Mouse (Mus musculus) MEL (cell line): ENCODE measurements around the gene Upk3a. TPM values are rescaled to one million over a fixed set of nuclear protein-coding genes. Genes with fewer than 3 reads are reported as not detected.

Source experiments
- DNase-seq: peaks from one replicate; pipeline ENCODE4 v3.0.0; 2011; ENCODE audit warnings: low read depth, low spot score
- H3K27ac ChIP-seq: 2 replicates; pipeline ENCODE4 v1.5.1; 2012; ENCODE audit warnings: low read depth, mild to moderate bottlenecking, control low read depth, low read length, moderate library complexity; ENCODE audit not compliant: control insufficient read depth
- H3K27me3 ChIP-seq, 2 experiments: fragments of 150-350 bp in 1 of 2; sonication (generic) in 1 of 2; 2 replicates each; pipeline ENCODE4 v1.6.1; 2012; ENCODE audit warnings: low read length in 2 of 2, mild to moderate bottlenecking in 2 of 2, improper control_type of control experiment in 1 of 2, moderate library complexity in 1 of 2; ENCODE audit not compliant: insufficient read depth in 2 of 2, control insufficient read depth in 1 of 2
- H3K36me3 ChIP-seq, 2 experiments: 2 replicates each; pipeline ENCODE4 v1.6.1; 2012 to 2014; ENCODE audit warnings: low read length in 2 of 2, improper control_type of control experiment in 1 of 2, inconsistent platforms in 1 of 2, mild to moderate bottlenecking in 1 of 2; ENCODE audit not compliant: insufficient read depth in 2 of 2, control insufficient read depth in 1 of 2
- H3K4me1 ChIP-seq, 2 experiments: fragments of 150-350 bp in 1 of 2; sonication (generic) in 1 of 2; 2 replicates each; pipeline ENCODE4 v1.6.1; 2012; ENCODE audit warnings: low read length in 2 of 2, improper control_type of control experiment in 1 of 2, mild to moderate bottlenecking in 1 of 2; ENCODE audit not compliant: insufficient read depth in 2 of 2, control insufficient read depth in 1 of 2
- H3K4me3 ChIP-seq, 2 experiments: fragments of 150-350 bp in 1 of 2; sonication (generic) in 1 of 2; 2 replicates each; pipeline ENCODE4 v1.5.1; 2012; ENCODE audit warnings: low read depth in 2 of 2, low read length in 2 of 2, mild to moderate bottlenecking in 2 of 2, moderate library complexity in 2 of 2, control low read depth in 1 of 2, improper control_type of control experiment in 1 of 2; ENCODE audit not compliant: control insufficient read depth in 1 of 2, insufficient read depth in 1 of 2
- H3K79me2 ChIP-seq: 2 replicates; pipeline ENCODE4 v1.6.1; 2012; ENCODE audit warnings: mild to moderate bottlenecking, low read length, moderate library complexity; ENCODE audit not compliant: control insufficient read depth, poor library complexity, insufficient read depth
- H3K9ac ChIP-seq: 2 replicates; pipeline ENCODE4 v1.6.1; 2012; ENCODE audit warnings: low read depth, mild to moderate bottlenecking, control low read depth, low read length, moderate library complexity; ENCODE audit not compliant: control insufficient read depth, poor library complexity, severe bottlenecking
- H3K9me3 ChIP-seq: fragments of 150-350 bp; sonication (generic); replicated peaks from 2 replicates; pipeline ENCODE4 v1.6.1; 2012; ENCODE audit warnings: mild to moderate bottlenecking, low read length, improper control_type of control experiment, moderate library complexity; ENCODE audit not compliant: insufficient read depth
- BHLHE40 ChIP-seq: IDR thresholded peaks from 2 replicates; pipeline ENCODE4 v1.6.1; 2012; ENCODE audit warnings: low read depth, mild to moderate bottlenecking, inconsistent platforms, low read length, improper control_type of control experiment, borderline replicate concordance
- CHD1 ChIP-seq: IDR thresholded peaks from 2 replicates; pipeline ENCODE4 v1.6.1; 2012; ENCODE audit warnings: low read depth, mild to moderate bottlenecking, inconsistent platforms, low read length, improper control_type of control experiment
- CHD2 ChIP-seq: IDR thresholded peaks from 2 replicates; pipeline ENCODE4 v1.6.1; 2011; ENCODE audit warnings: low read length, improper control_type of control experiment
- CTCF ChIP-seq, 3 experiments: IDR thresholded peaks in 2 of 3; conservative IDR thresholded peaks in 1 of 3; 2 replicates each; pipeline ENCODE4 v1.5.1; 2011 to 2012; ENCODE audit warnings: low read length in 3 of 3, low read depth in 2 of 3, mild to moderate bottlenecking in 2 of 3, improper control_type of control experiment in 1 of 3, inconsistent platforms in 1 of 3, mixed read lengths in 1 of 3, moderate library complexity in 1 of 3; ENCODE audit not compliant: control insufficient read depth in 1 of 3, insufficient read depth in 1 of 3, poor library complexity in 1 of 3, severe bottlenecking in 1 of 3
- ETS1 ChIP-seq: IDR thresholded peaks from 2 replicates; pipeline ENCODE4 v1.6.1; 2012; ENCODE audit warnings: low read depth, mild to moderate bottlenecking, inconsistent platforms, low read length, improper control_type of control experiment, moderate library complexity
- GABPA ChIP-seq: IDR thresholded peaks from 2 replicates; pipeline ENCODE4 v1.6.1; 2012; ENCODE audit warnings: low read depth, mild to moderate bottlenecking, inconsistent platforms, low read length, improper control_type of control experiment, moderate library complexity
- GATA1 ChIP-seq: IDR thresholded peaks from 2 replicates; pipeline ENCODE4 v1.6.1; 2011; ENCODE audit warnings: low read depth, low read length, improper control_type of control experiment
- HCFC1 ChIP-seq: IDR thresholded peaks from 2 replicates; pipeline ENCODE4 v1.6.1; 2012; ENCODE audit warnings: low read depth, mild to moderate bottlenecking, inconsistent platforms, low read length, improper control_type of control experiment, moderate library complexity
- JUND ChIP-seq: IDR thresholded peaks from 2 replicates; pipeline ENCODE4 v1.6.1; 2011; ENCODE audit warnings: low read depth, mild to moderate bottlenecking, improper control_type of control experiment, low read length
- MAFK ChIP-seq: IDR thresholded peaks from 2 replicates; pipeline ENCODE4 v1.6.1; 2011; ENCODE audit warnings: low read depth, mild to moderate bottlenecking, low read length, improper control_type of control experiment, borderline replicate concordance
- MAX ChIP-seq: IDR thresholded peaks from 2 replicates; pipeline ENCODE4 v1.6.1; 2011; ENCODE audit warnings: low read length, improper control_type of control experiment
- MAZ ChIP-seq: IDR thresholded peaks from 2 replicates; pipeline ENCODE4 v1.6.1; 2012; ENCODE audit warnings: low read depth, mild to moderate bottlenecking, inconsistent platforms, low read length, improper control_type of control experiment
- MXI1 ChIP-seq: IDR thresholded peaks from 2 replicates; pipeline ENCODE4 v1.6.1; 2011; ENCODE audit warnings: mild to moderate bottlenecking, low read depth, low read length, improper control_type of control experiment
- NRF1 ChIP-seq: IDR thresholded peaks from 2 replicates; pipeline ENCODE4 v1.6.1; 2014; ENCODE audit warnings: low read depth, mild to moderate bottlenecking, inconsistent platforms, low read length, improper control_type of control experiment, moderate library complexity; ENCODE audit not compliant: poor library complexity, insufficient read depth, severe bottlenecking
- POLR2A ChIP-seq, 2 experiments: IDR thresholded peaks; 2 replicates each; pipeline ENCODE4 v1.6.1; 2011 to 2012; ENCODE audit warnings: low read length in 2 of 2, mild to moderate bottlenecking in 2 of 2, control low read depth in 1 of 2, improper control_type of control experiment in 1 of 2, low read depth in 1 of 2, moderate library complexity in 1 of 2; ENCODE audit not compliant: control insufficient read depth in 1 of 2, insufficient read depth in 1 of 2, poor library complexity in 1 of 2
- POLR2AphosphoS2 ChIP-seq: IDR thresholded peaks from 2 replicates; pipeline ENCODE4 v1.6.1; 2011; ENCODE audit warnings: low read length, improper control_type of control experiment
- POLR2AphosphoS5 ChIP-seq: IDR thresholded peaks from 2 replicates; pipeline ENCODE4 v1.6.1; 2012; ENCODE audit warnings: low read depth, borderline replicate concordance, mild to moderate bottlenecking, inconsistent platforms, low read length, moderate library complexity, mixed read lengths
- RAD21 ChIP-seq: IDR thresholded peaks from 2 replicates; pipeline ENCODE4 v1.6.1; 2011; ENCODE audit warnings: mild to moderate bottlenecking, low read depth, low read length, improper control_type of control experiment
- RCOR1 ChIP-seq: IDR thresholded peaks from 2 replicates; pipeline ENCODE4 v1.6.1; 2012; ENCODE audit warnings: low read depth, mild to moderate bottlenecking, inconsistent platforms, low read length, improper control_type of control experiment
- SIN3A ChIP-seq: IDR thresholded peaks from 2 replicates; pipeline ENCODE4 v1.6.1; 2012; ENCODE audit warnings: low read length, improper control_type of control experiment, inconsistent platforms
- TAL1 ChIP-seq: IDR thresholded peaks from 2 replicates; pipeline ENCODE4 v1.6.1; 2012; ENCODE audit warnings: mild to moderate bottlenecking, inconsistent platforms, low read length, moderate library complexity, mixed read lengths
- UBTF ChIP-seq: IDR thresholded peaks from 2 replicates; pipeline ENCODE4 v1.6.1; 2012; ENCODE audit warnings: low read depth, mild to moderate bottlenecking, inconsistent platforms, low read length, improper control_type of control experiment, moderate library complexity, borderline replicate concordance; ENCODE audit not compliant: insufficient read depth
- USF2 ChIP-seq, 2 experiments: IDR thresholded peaks; 2 replicates each; pipeline ENCODE4 v1.6.1; 2011 to 2012; ENCODE audit warnings: improper control_type of control experiment in 2 of 2, low read length in 2 of 2, borderline replicate concordance in 1 of 2, inconsistent platforms in 1 of 2, low read depth in 1 of 2, mild to moderate bottlenecking in 1 of 2; ENCODE audit not compliant: insufficient read depth in 1 of 2
- ZC3H11A ChIP-seq: IDR thresholded peaks from 2 replicates; pipeline ENCODE4 v1.6.1; 2012; ENCODE audit warnings: low read depth, mild to moderate bottlenecking, inconsistent platforms, low read length, improper control_type of control experiment
- ZNF384 ChIP-seq: IDR thresholded peaks from 2 replicates; pipeline ENCODE4 v1.6.1; 2012; ENCODE audit warnings: low read depth, mild to moderate bottlenecking, inconsistent platforms, low read length, improper control_type of control experiment
- polyA plus RNA-seq, 2 experiments: library from polyadenylated mRNA; stranded (reverse) in 1 of 2; unstranded in 1 of 2; fragments of >175 nt in 1 of 2; fragments of >200 nt in 1 of 2; gene quantifications; 2 replicates each; pipeline versions ENCODE4 v1.2.1 to v1.2.4; 2012; ENCODE audit warnings: low replicate concordance in 2 of 2, low read depth in 1 of 2; ENCODE audit not compliant: insufficient read length in 2 of 2, insufficient read depth in 1 of 2, missing spikeins in 1 of 2
- total RNA-seq: library from RNA; depleted of rRNA; stranded (reverse); fragments of 300-350 nt; gene quantifications from 2 replicates; pipeline ENCODE4 v1.2.3, GENCODE M21; 2012

Gene Upk3a
- total and polyA plus RNA-seq, 3 experiments = not detected

DNA sequence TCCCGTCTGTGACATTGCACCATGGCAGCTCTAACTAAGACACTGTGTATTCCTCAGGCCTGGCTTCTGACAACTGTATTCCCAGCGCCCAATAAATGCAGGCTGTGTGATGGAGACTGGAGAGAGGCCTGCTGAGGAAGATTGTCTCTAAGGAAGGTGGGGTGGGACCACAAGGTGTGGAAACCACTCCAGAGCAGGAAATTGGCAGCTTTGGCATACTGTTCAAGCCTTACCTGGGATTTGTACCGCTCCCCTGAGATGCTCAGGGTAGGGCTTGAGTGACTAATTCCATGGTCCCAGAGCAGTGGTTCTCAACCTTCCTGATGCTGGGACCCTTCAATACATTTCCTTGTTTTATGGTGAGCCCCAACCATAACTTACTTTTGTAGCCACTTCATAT is 27.8 kb upstream of the Upk3a start:
- no peak overlapping the region for H3K9ac ChIP-seq
- no peaks in the 10 kb centered on the region for H3K9me3 ChIP-seq
- no peak overlapping the region for H3K27ac ChIP-seq
- TF ChIP-seq JUND = no peak
- no peak for TF ChIP-seq ETS1
- no peak for DNase-seq
- no peaks in the 10 kb centered on the region for H3K27me3 ChIP-seq
- no peak overlapping the region for H3K4me3 ChIP-seq
- peaks cover 0 to 14% of the 10 kb centered on the region in 2 experiments; a peak in 2 of 4 replicates for H3K4me1 ChIP-seq
- H3K36me3 ChIP-seq = peaks cover 0 to 7% of the 10 kb centered on the region in 2 experiments; a peak in 2 of 4 replicates
- peaks cover 5% of the 10 kb centered on the region for H3K79me2 ChIP-seq

DNA sequence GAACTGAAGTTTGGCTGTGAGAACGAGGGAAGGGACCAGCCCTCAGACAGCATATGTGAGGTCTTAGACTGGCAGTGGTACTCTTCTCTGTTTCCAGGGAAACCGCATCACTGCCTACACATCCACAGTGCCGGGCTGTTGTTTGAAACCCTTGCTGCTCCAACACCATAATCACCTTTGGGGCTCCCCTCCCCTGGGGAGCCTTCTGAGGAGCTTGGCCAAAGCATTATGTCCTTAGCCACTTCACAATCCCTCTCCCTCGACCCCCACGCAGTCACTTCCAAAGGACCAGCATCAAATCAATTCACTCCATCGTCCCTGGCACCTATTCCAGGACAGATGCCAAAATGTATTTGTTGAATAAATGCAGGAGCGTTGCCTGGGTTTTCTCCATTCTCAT is 27.2 kb upstream of the Upk3a start:
- no peak for DNase-seq
- Histone ChIP-seq H3K9ac (no peak overlapping the region), H3K27me3 (no peaks in the 10 kb centered on the region)
- TF ChIP-seq POLR2AphosphoS2 = no peak
- TF ChIP-seq ZC3H11A = no peak
- no peak for TF ChIP-seq HCFC1
- no peak for TF ChIP-seq TAL1
- TF ChIP-seq CHD2 = no peak
- no peak for TF ChIP-seq NRF1
- no peak for TF ChIP-seq MAFK
- TF ChIP-seq GABPA = no peak
- TF ChIP-seq MAX = no peak
- no peak for TF ChIP-seq UBTF
- no peak for TF ChIP-seq MAZ
- TF ChIP-seq, all 39 proteins: peak for 0
- Histone ChIP-seq H3K79me2 (peaks cover 5% of the 10 kb centered on the region), H3K36me3 (peaks cover 0 to 7% of the 10 kb centered on the region in 2 experiments; a peak in 2 of 4 replicates), H3K9me3 (no peaks in the 10 kb centered on the region), H3K27ac (no peak overlapping the region), H3K4me1 (peaks cover 0 to 16% of the 10 kb centered on the region in 2 experiments; a peak in 2 of 4 replicates), H3K4me3 (no peak overlapping the region)

DNA sequence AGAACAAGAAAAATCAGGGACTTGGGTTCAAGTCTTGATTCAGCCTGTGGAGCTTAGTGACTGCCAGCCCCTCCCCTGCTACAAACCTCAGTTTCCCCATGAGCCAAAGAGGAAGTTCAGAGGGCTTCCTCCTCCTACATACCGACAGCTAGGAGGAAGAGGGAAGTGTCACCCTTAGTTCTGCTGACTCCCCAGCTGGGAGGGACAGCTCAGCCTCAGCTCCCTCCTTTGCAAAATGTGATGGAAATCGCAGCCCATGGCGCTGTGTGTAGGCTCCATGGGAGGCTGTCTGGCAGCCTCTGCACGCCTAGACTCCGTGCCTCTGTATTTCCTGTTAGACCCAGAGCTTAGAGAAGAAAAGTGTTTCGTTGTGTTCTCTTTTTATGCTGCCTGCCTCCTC is 22.4 kb upstream of the Upk3a start:
- Histone ChIP-seq H3K4me1 (peaks cover 0 to 8% of the 10 kb centered on the region in 2 experiments; a peak in 3 of 4 replicates), H3K79me2 (no peaks in the 10 kb centered on the region), H3K9me3 (no peaks in the 10 kb centered on the region), H3K4me3 (no peak overlapping the region), H3K27me3 (no peaks in the 10 kb centered on the region), H3K36me3 (peaks cover 0 to 2% of the 10 kb centered on the region in 2 experiments; a peak in 1 of 4 replicates), H3K9ac (no peak overlapping the region), H3K27ac (no peak overlapping the region)
- DNase-seq = peak; percentile 54
- TF ChIP-seq ZNF384 (no peak), JUND (no peak), CHD2 (no peak), POLR2A (IDR thresholded peaks at IDR 0.05; ENCODE audit: control insufficient read depth in 1 of 2, insufficient read depth in 1 of 2, low read depth in 1 of 2, low read length in 2 of 2, poor library complexity in 1 of 2) (no peak), RCOR1 (no peak), USF2 (IDR thresholded peaks at IDR 0.05; ENCODE audit: borderline replicate concordance in 1 of 2, insufficient read depth in 1 of 2, low read depth in 1 of 2, low read length in 2 of 2) (no peak), ZC3H11A (no peak), GATA1 (no peak), RAD21 (no peak), CHD1 (no peak), MXI1 (no peak), BHLHE40 (no peak), NRF1 (no peak), UBTF (no peak), MAX (no peak), POLR2AphosphoS5 (no peak), CTCF (IDR thresholded peaks at IDR 0.05 in 2 of 3, conservative IDR thresholded peaks at IDR 0.05 in 1 of 3; ENCODE audit: control insufficient read depth in 1 of 3, insufficient read depth in 1 of 3, low read depth in 2 of 3, low read length in 3 of 3, poor library complexity in 1 of 3, severe bottlenecking in 1 of 3) (no peak), POLR2AphosphoS2 (no peak), SIN3A (no peak)
